Mouse (Mus musculus): ENCODE measurements at regions not wholly inside any gene's neighbourhood (a gene's known extent, or its start where the extent isn't known, plus 50 kb on each side); places are given as distances from the start of the nearest gene placed in this dataset.

GRCm38 (mm10) chr6:147718713-147719490 lies 243.3 kb downstream of the Ccdc91 start:
- Histone ChIP-seq H3K27me3 (replicated peaks; ENCODE audit: control insufficient read depth, insufficient read depth, low read length) (no peaks in the 10 kb centered on the region), H3K36me3 (ENCODE audit: control insufficient read depth, insufficient read depth, low read length) (no peaks in the 10 kb centered on the region), H3K9me3 (ENCODE audit: control insufficient read depth, low read length) (no peaks in the 10 kb centered on the region), H3K4me2 (ENCODE audit: low read depth, low read length) (no peak overlapping the region), H3K4me1 (ENCODE audit: control insufficient read depth, insufficient read depth, low read length) (no peaks in the 10 kb centered on the region), H3K27ac (ENCODE audit: low read length) (no peak overlapping the region), H3K9ac (ENCODE audit: low read depth, low read length) (no peak overlapping the region), H3K4me3 (ENCODE audit: low read length) (no peak overlapping the region)
- no peak for ATAC-seq
- 72% methylated on average over 10 of the region's 10 CpGs for WGBS

GRCm38 (mm10) chr6:147719539-147719938 lies 243.9 kb downstream of the Ccdc91 start:
- no peaks in the 10 kb centered on the region for H3K36me3 ChIP-seq (ENCODE audit: control insufficient read depth, insufficient read depth, low read length)
- no peak overlapping the region for H3K9ac ChIP-seq (ENCODE audit: low read depth, low read length)
- H3K27me3 ChIP-seq (replicated peaks; ENCODE audit: control insufficient read depth, insufficient read depth, low read length), result no peaks in the 10 kb centered on the region
- no peaks in the 10 kb centered on the region for H3K4me1 ChIP-seq (ENCODE audit: control insufficient read depth, insufficient read depth, low read length)
- no peak overlapping the region for H3K4me2 ChIP-seq (ENCODE audit: low read depth, low read length)
- ATAC-seq, result no peak
- H3K9me3 ChIP-seq (ENCODE audit: control insufficient read depth, low read length), result no peaks in the 10 kb centered on the region
- H3K4me3 ChIP-seq (ENCODE audit: low read length), result no peak overlapping the region
- WGBS, result 58% methylated on average over 8 of the region's 8 CpGs
- H3K27ac ChIP-seq (ENCODE audit: low read length), result no peak overlapping the region

DNA sequence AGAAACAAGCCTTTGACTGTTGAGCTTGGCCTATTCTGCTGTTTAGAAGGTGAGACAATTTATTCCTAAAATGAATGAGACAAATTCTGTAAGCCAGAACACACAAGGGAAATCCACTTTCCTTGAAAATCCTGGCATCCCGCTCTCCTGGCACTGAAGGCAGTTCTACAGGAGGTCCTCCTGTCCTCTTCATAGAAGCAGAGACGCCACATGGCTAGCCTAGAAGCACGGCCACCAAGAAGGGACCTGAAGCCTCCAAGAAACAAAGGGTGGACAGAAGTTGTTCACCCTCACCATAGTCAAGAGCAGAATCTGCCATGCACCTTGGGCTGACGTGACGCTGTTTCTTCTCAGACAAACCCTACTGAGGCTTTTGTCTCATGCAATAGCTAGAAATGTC lies 247.7 kb downstream of the Ccdc91 start:
- Histone ChIP-seq H3K9me3 (ENCODE audit: control insufficient read depth, low read length) (no peaks in the 10 kb centered on the region), H3K4me2 (ENCODE audit: low read depth, low read length) (no peak overlapping the region), H3K9ac (ENCODE audit: low read depth, low read length) (no peak overlapping the region), H3K4me1 (ENCODE audit: control insufficient read depth, insufficient read depth, low read length) (no peaks in the 10 kb centered on the region), H3K36me3 (ENCODE audit: control insufficient read depth, insufficient read depth, low read length) (no peaks in the 10 kb centered on the region), H3K4me3 (ENCODE audit: low read length) (no peak overlapping the region), H3K27me3 (replicated peaks; ENCODE audit: control insufficient read depth, insufficient read depth, low read length) (no peaks in the 10 kb centered on the region), H3K27ac (ENCODE audit: low read length) (no peak overlapping the region)
- ATAC-seq, result no peak
- WGBS, result 94% methylated on average over 5 of the region's 5 CpGs

DNA sequence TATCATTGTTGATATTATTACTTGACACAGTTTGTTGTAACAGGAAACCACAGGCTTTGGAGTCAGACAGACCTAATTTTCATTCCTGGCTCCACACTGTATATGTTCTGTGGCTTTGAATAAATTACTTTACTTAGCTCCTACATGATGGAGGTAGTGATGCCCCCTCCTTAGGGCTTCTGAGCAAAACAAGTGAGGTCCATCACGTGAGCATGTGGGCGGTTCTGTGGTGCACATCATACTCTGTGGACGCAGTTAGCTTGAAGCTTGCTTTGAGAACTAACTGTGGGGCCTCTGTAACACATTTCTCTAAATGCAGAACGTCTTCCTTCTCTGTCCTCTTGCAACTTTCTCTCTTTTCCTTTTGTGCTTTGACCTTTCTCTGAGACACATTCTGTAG lies 251.4 kb downstream of the Ccdc91 start:
- 65% methylated on average over 4 of the region's 4 CpGs for WGBS
- Histone ChIP-seq H3K9me3 (ENCODE audit: control insufficient read depth, low read length) (no peaks in the 10 kb centered on the region), H3K27me3 (replicated peaks; ENCODE audit: control insufficient read depth, insufficient read depth, low read length) (no peaks in the 10 kb centered on the region), H3K4me3 (ENCODE audit: low read length) (no peak overlapping the region), H3K36me3 (ENCODE audit: control insufficient read depth, insufficient read depth, low read length) (no peaks in the 10 kb centered on the region), H3K27ac (ENCODE audit: low read length) (no peak overlapping the region), H3K9ac (ENCODE audit: low read depth, low read length) (no peak overlapping the region), H3K4me1 (ENCODE audit: control insufficient read depth, insufficient read depth, low read length) (no peaks in the 10 kb centered on the region), H3K4me2 (ENCODE audit: low read depth, low read length) (no peak overlapping the region)
- no peak for ATAC-seq

- no peak overlapping the region for H3K27ac ChIP-seq (ENCODE audit: low read length)
- H3K4me1 ChIP-seq (ENCODE audit: control insufficient read depth, insufficient read depth, low read length), result no peaks in the 10 kb centered on the region
- no peak overlapping the region for H3K4me3 ChIP-seq (ENCODE audit: low read length)
- no peaks in the 10 kb centered on the region for H3K27me3 ChIP-seq (replicated peaks; ENCODE audit: control insufficient read depth, insufficient read depth, low read length)
- ATAC-seq, result no peak
- H3K4me2 ChIP-seq (ENCODE audit: low read depth, low read length), result no peak overlapping the region
- H3K9ac ChIP-seq (ENCODE audit: low read depth, low read length), result no peak overlapping the region
- WGBS, result 81% methylated on average over 6 of the region's 6 CpGs
- no peaks in the 10 kb centered on the region for H3K36me3 ChIP-seq (ENCODE audit: control insufficient read depth, insufficient read depth, low read length)
- H3K9me3 ChIP-seq (ENCODE audit: control insufficient read depth, low read length), result no peaks in the 10 kb centered on the region
Observed at GRCm38 (mm10) chr6:147727644-147728533, 252.3 kb downstream of the Ccdc91 start.

DNA sequence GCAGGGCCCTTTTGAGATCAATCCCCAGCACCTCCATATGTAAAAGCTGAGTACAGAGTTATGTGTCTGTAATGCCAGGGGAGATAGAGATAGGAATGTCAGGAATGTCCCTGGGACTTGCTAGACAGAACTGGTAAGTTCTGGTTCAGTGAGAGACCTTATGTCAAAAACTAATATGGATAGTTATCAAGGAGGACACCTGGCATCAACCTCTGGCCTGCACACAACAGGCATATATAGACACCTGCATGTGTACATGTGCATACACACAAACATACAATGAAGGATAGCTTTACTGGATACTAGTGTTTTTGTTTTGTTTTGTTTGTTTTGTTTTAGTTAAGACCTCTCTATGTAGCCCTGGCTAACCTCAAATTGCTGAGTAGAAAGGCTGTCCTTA lies 254.1 kb downstream of the Ccdc91 start:
- ATAC-seq, result no peak
- Histone ChIP-seq H3K9ac (ENCODE audit: low read depth, low read length) (no peak overlapping the region), H3K27me3 (replicated peaks; ENCODE audit: control insufficient read depth, insufficient read depth, low read length) (no peaks in the 10 kb centered on the region), H3K4me2 (ENCODE audit: low read depth, low read length) (no peak overlapping the region), H3K27ac (ENCODE audit: low read length) (no peak overlapping the region), H3K9me3 (ENCODE audit: control insufficient read depth, low read length) (no peaks in the 10 kb centered on the region), H3K4me3 (ENCODE audit: low read length) (no peak overlapping the region), H3K4me1 (ENCODE audit: control insufficient read depth, insufficient read depth, low read length) (no peaks in the 10 kb centered on the region), H3K36me3 (ENCODE audit: control insufficient read depth, insufficient read depth, low read length) (no peaks in the 10 kb centered on the region)

- H3K4me2 ChIP-seq (ENCODE audit: low read depth, low read length), result no peak overlapping the region
Observed at GRCm38 (mm10) chr6:147738621-147739325, 263.1 kb downstream of the Ccdc91 start.

DNA sequence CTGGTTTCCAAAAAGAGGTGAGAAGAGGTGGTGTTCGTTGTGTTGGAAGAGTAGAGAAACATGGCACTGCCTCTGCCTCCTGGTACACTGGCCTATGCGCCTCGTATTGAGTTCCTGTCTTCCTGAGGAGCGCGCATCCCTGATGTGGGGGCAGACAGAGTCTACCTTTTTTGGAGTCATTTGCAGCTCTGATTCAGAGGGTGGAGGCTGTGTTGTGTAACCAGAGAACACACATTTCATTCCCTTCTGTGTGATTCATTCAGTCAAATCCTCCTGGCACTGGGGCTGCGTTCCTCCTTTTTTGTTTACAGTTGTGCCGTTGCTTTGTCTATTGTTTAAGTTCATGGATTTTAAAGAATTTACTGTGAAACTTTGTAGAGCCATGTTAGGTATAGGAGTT lies 265.8 kb downstream of the Ccdc91 start:
- ATAC-seq, result no peak
- 73% methylated on average over 7 of the region's 7 CpGs for WGBS
- Histone ChIP-seq H3K9ac (ENCODE audit: low read depth, low read length) (no peak overlapping the region), H3K4me2 (ENCODE audit: low read depth, low read length) (no peak overlapping the region), H3K9me3 (ENCODE audit: control insufficient read depth, low read length) (no peaks in the 10 kb centered on the region), H3K4me1 (ENCODE audit: control insufficient read depth, insufficient read depth, low read length) (no peaks in the 10 kb centered on the region), H3K36me3 (ENCODE audit: control insufficient read depth, insufficient read depth, low read length) (no peaks in the 10 kb centered on the region), H3K27ac (ENCODE audit: low read length) (no peak overlapping the region), H3K27me3 (replicated peaks; ENCODE audit: control insufficient read depth, insufficient read depth, low read length) (no peaks in the 10 kb centered on the region), H3K4me3 (ENCODE audit: low read length) (no peak overlapping the region)

More at GRCm38 (mm10) chr6:147738621-147739325, 263.1 kb downstream of the Ccdc91 start:
- H3K4me1 ChIP-seq (ENCODE audit: control insufficient read depth, insufficient read depth, low read length), result no peaks in the 10 kb centered on the region
- WGBS, result 89% methylated on average over 5 of the region's 5 CpGs
- H3K27ac ChIP-seq (ENCODE audit: low read length), result no peak overlapping the region
- no peak overlapping the region for H3K4me3 ChIP-seq (ENCODE audit: low read length)
- H3K36me3 ChIP-seq (ENCODE audit: control insufficient read depth, insufficient read depth, low read length), result no peaks in the 10 kb centered on the region
- no peak overlapping the region for H3K9ac ChIP-seq (ENCODE audit: low read depth, low read length)
- H3K27me3 ChIP-seq (replicated peaks; ENCODE audit: control insufficient read depth, insufficient read depth, low read length), result no peaks in the 10 kb centered on the region
- no peaks in the 10 kb centered on the region for H3K9me3 ChIP-seq (ENCODE audit: control insufficient read depth, low read length)
- ATAC-seq, result no peak

DNA sequence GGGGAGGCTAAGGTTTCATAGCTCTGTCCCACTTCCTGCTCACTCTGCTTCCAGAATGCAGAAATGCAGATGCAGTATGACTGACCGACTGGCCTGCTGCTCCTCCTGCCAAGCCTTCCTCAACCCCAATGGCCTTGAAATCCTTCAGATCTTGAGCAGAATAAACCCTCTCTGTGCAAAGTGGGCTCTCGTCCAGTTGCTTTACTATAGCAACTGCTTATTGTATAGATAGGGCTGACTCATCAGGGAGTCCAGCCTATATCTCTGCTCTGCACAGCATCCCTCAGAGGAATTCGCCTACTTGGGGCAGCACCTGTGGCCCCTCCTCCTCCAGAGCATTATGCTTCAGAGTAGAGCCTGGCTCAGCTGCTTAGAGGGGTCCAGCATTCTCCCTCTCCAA lies 268.5 kb downstream of the Ccdc91 start:
- H3K9me3 ChIP-seq (ENCODE audit: control insufficient read depth, low read length), result no peaks in the 10 kb centered on the region
- no peak overlapping the region for H3K9ac ChIP-seq (ENCODE audit: low read depth, low read length)
- H3K4me3 ChIP-seq (ENCODE audit: low read length), result no peak overlapping the region
- no peaks in the 10 kb centered on the region for H3K27me3 ChIP-seq (replicated peaks; ENCODE audit: control insufficient read depth, insufficient read depth, low read length)
- H3K36me3 ChIP-seq (ENCODE audit: control insufficient read depth, insufficient read depth, low read length), result no peaks in the 10 kb centered on the region
- no peak for ATAC-seq
- no peak overlapping the region for H3K4me2 ChIP-seq (ENCODE audit: low read depth, low read length)
- H3K4me1 ChIP-seq (ENCODE audit: control insufficient read depth, insufficient read depth, low read length), result no peaks in the 10 kb centered on the region
- H3K27ac ChIP-seq (ENCODE audit: low read length), result no peak overlapping the region
- 45% methylated on average over 3 of the region's 3 CpGs for WGBS

Measured in intestine, embryonic 16.5 days (tissue).